Mouse (Mus musculus) liver, embryonic 14.5 days (tissue): ENCODE measurements around the gene Tapbp.

Experiments
- CTCF ChIP-seq: IDR thresholded peaks from 2 replicates; pipeline ENCODE4 v1.5.1; 2016; ENCODE audit warnings: antibody characterized with exemption, low read depth, control low read depth
- EP300 ChIP-seq: IDR thresholded peaks from 2 replicates; pipeline ENCODE4 v1.6.1; 2016; ENCODE audit warnings: antibody characterized with exemption, low read depth

DNA sequence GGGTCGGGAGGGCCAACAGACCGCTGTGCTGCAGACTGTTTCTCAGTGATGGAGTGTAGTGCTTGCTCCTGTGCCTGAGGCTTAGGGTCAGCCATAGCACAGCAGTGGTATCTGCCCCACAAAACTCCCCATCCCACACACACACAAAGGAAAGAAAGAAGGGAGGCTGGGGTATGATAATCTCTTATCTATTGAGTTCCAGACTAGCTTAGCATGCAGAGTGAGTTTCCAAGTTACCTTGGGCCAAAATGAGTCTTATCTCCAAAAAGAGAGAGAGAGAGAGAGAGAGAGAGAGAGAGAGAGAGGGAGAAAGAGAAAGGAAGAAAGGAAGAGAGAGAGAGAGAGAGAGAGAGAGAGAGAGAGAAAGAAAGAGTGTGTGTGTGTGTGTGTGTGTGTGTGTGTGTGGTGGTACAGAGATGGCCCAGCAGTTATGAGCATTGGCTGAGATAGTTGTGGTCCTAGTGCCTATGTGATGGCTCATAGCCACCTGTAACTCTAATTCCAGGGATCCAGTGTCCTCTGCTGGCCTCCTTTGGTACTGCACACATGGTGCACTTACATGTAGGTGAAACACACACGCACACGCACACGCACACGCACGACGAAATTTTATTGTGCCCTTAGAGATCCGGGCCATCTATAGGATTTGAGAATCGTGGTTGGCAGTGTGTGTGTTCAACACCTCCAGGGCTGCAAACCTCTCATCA is 9.0 kb downstream of the Tapbp start:
- TF ChIP-seq CTCF: peak; percentile 88
- 0 out of 2 replicates have a peak, but pooled peaks have one; percentile 38 for TF ChIP-seq EP300
